In the genomic region with DNA sequence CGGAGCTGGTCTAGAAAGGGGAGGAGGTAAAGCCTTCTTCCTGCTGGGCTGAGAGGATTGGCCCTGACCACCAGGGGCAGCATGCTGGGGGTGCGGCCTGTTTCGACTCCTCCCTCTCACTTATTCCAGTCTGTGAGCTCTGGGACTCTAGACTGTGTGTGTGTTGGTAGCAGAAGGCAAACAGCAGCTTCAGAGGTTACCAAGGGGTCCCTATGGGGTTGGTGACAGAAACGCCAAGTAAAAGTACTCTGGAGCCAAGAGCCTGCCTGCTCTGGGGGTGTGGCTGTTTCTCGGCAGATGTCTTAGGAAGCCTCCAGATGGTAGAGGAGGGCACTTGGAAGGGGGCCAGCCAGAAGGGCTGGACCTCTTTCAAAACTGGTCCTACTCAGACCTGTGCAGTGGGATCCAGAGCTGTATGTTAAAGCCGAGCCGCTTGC, we compare ENCODE assay signal across 8 mouse cellular contexts. TPM values are rescaled to one million over a fixed set of nuclear protein-coding genes. Genes with fewer than 3 reads are reported as not detected.
DNase-seq lines count a peak whose midpoint lies in the region; ATAC-seq and TF ChIP-seq lines count a peak whose summit lies in the region.

No protein-coding gene starts in this region.

- DNase-seq in thymus, postnatal 4 days, result peak; percentile 24
- no peak for DNase-seq in thymus, adult 18-20 months
- DNase-seq in heart, postnatal 10 days, result peak; percentile 24 to 57
- DNase-seq in urinary bladder, postnatal 14 days (ENCODE audit: low spot score), result no peak
- DNase-seq in layer of hippocampus, adult 8-10 months (ENCODE audit: low spot score in 2 of 2), result no peak

- no peaks in the 10 kb centered on the region for H3K79me2 ChIP-seq in myocyte (ENCODE audit: control insufficient read depth, insufficient read depth)

- WGBS in liver, embryonic 12.5 days (ENCODE audit: insufficient replicate concordance), result 64% methylated on average over 7 of the region's 7 CpGs

- peaks cover 15% of the 10 kb centered on the region; the same call in 1 of the 2 replicates for H3K4me1 ChIP-seq in liver, embryonic 12.5 days

- H3K9ac ChIP-seq in liver, embryonic 12.5 days, result no peak overlapping the region

- no peaks in the 10 kb centered on the region for H3K36me3 ChIP-seq in liver, embryonic 12.5 days
- no peaks in the 10 kb centered on the region for H3K36me3 ChIP-seq in myocyte (ENCODE audit: control insufficient read depth, insufficient read depth)

- peak; percentile 64 for ATAC-seq in common myeloid progenitor, adult 5-6 weeks (replicated peaks; ENCODE audit: low read depth, poor library complexity, severe bottlenecking)
- ATAC-seq in liver, embryonic 12.5 days, result peak; percentile 72

- H3ac ChIP-seq in myocyte (ENCODE audit: control insufficient read depth, insufficient read length), result no peak overlapping the region

- H3K4me2 ChIP-seq in liver, embryonic 12.5 days, result no peak overlapping the region
- H3K4me2 ChIP-seq in myocyte (ENCODE audit: low read depth), result peak overlapping the region; percentile 77

- intact Hi-C loops in heart, postnatal 10 days (cut with DNase I), result no loop called here

- no peak for TF ChIP-seq POLR2A in myocyte (IDR thresholded peaks at IDR 0.05; ENCODE audit: insufficient read length, low read depth)

- H3K27ac ChIP-seq in liver, embryonic 12.5 days, result no peak overlapping the region

- H3K27me3 ChIP-seq in liver, embryonic 12.5 days (replicated peaks), result no peaks in the 10 kb centered on the region
- no peaks in the 10 kb centered on the region for H3K27me3 ChIP-seq in myocyte (ENCODE audit: control insufficient read depth, insufficient read depth, insufficient read length)

- no peaks in the 10 kb centered on the region for H3K9me3 ChIP-seq in liver, embryonic 12.5 days (replicated peaks)

- no peak overlapping the region for H3K4me3 ChIP-seq in liver, embryonic 12.5 days
- H3K4me3 ChIP-seq in myocyte, result peak overlapping the region; percentile 21

TF ChIP-seq in myocyte, 11 proteins besides CTCF, POLR2A, EP300 and RAD21:
- no peak for TF ChIP-seq MAX (IDR thresholded peaks at IDR 0.05; ENCODE audit: low read depth)

RNA-seq across cellular contexts. Expression of a gene that starts 15.3 kb away (rescaled TPM):
- 70.1 and 77.4 TPM in 2 replicates for total RNA-seq in common myeloid progenitor, adult 5-6 weeks (2017)
- 1 to 10 TPM; 2.8 to 2.9 TPM for total RNA-seq in heart, postnatal 10 days (2021)
- 9.5 and 11.1 TPM in 2 replicates for polyA plus RNA-seq in liver, embryonic 12.5 days (2016; fragmentation: Nextera tagmentation; extraction: Ambion mirVana)
- polyA plus RNA-seq in myocyte (2012; fragmentation: generic; extraction: Trizol), result 0.07 TPM
- 10 to 100 TPM in 2 of 4 experiments, 1 to 10 TPM in 2; 2.0 to 20.9 (median 11.6) TPM for total RNA-seq in layer of hippocampus, adult 8-10 months (2022)

RNA-seq across cellular contexts. Expression of a gene that starts 48.9 kb away (rescaled TPM):
- 101 and 118 TPM in 2 replicates for total RNA-seq in common myeloid progenitor, adult 5-6 weeks (2017)
- 10 to 100 TPM; 81.2 to 86.1 TPM for total RNA-seq in heart, postnatal 10 days (2021)
- polyA plus RNA-seq in liver, embryonic 12.5 days (2016; fragmentation: Nextera tagmentation; extraction: Ambion mirVana), result 188 and 197 TPM in 2 replicates
- 44.7 TPM for polyA plus RNA-seq in myocyte (2012; fragmentation: generic; extraction: Trizol)
- total RNA-seq in layer of hippocampus, adult 8-10 months (2022), result 100 to 1,000 TPM; 167 to 172 (median 171) TPM

RNA-seq across cellular contexts. Expression of a gene that starts 49.1 kb away (rescaled TPM):
- 8.7 and 9.5 TPM in 2 replicates for total RNA-seq in common myeloid progenitor, adult 5-6 weeks (2017)
- 10 to 100 TPM; 59.3 to 72.0 TPM for total RNA-seq in heart, postnatal 10 days (2021)
- polyA plus RNA-seq in liver, embryonic 12.5 days (2016; fragmentation: Nextera tagmentation; extraction: Ambion mirVana), result 12.5 and 15.6 TPM in 2 replicates
- 4.3 TPM for polyA plus RNA-seq in myocyte (2012; fragmentation: generic; extraction: Trizol)
- 100 to 1,000 TPM; 109 to 161 (median 127) TPM for total RNA-seq in layer of hippocampus, adult 8-10 months (2022)

Comparison
In these comparisons a context has a peak if more than half of its experiments do, and no peak if none do; other contexts are left out.
1. DNase-seq: peak in thymus, postnatal 4 days (single experiment) and heart, postnatal 10 days (2 of 2); none in thymus, adult 18-20 months (0 of 2), urinary bladder, postnatal 14 days (single experiment) and layer of hippocampus, adult 8-10 months (0 of 2).